Comparison of ENCODE assay signal across 15 mouse cellular contexts in the genomic region with DNA sequence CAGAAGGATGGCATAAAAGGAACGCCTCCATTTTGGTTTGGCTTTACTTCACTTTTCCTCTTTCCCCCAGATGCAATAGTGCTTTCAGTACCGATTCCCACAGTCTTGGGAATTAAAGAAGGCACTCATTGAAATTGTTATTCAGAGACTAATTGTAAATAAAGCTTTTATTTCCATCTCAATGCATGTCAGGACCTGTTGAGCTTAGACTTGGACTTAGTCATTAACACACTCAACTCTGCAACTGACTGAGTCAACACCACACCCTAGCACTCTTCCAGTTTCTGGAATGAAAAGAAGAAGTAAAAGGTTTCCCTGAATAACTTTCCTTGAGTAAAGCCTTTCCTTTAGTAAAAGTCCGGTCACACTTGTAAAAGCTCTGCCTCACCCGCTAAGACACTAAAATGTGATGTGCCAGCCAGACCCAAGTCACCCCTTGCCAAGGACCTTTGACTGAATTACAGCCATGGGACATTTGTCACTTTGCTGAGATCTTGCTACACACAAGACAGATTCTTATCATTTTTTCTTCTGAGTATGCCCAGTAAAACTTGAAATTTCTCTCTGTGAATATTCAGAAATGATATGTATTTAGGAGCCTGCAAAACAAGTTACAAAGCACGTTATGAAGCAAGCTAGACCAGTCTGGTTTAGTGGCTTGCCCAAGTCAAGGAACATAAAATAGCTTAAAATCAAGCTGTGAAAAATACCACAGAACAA.
DNase-seq lines count a peak whose midpoint lies in the region; ATAC-seq and TF ChIP-seq lines count a peak whose summit lies in the region.
"Had no signal": no experiment of that assay in that cellular context is flagged by ENCODE, and none has a peak within 500 bp of the region (broad histone marks: within the 10 kb centered on the region; RNA-seq: fewer than 3 reads in every experiment).

No protein-coding gene starts in this region.

- 78% methylated on average over 5 of the region's 5 CpGs for WGBS in lung, embryonic 15.5 days
- 60% methylated on average over 5 of the region's 5 CpGs for WGBS in lung, adult 2 months
- WGBS in midbrain, embryonic 13.5 days = 84% methylated on average over 5 of the region's 5 CpGs

- peak overlapping the region; percentile 33; the same call in 1 of the 2 replicates for H3K27ac ChIP-seq in lung, embryonic 15.5 days
- peak overlapping the region; percentile 87 for H3K27ac ChIP-seq in brown adipose tissue, adult 24 weeks (replicated peaks; ENCODE audit: low read depth, low read length)
- H3K27ac ChIP-seq in midbrain, embryonic 13.5 days = no peak overlapping the region
- H3K27ac ChIP-seq: kidney, postnatal 0 days; midbrain, embryonic 15.5 days; neural tube, embryonic 12.5 days had no signal

- no peak overlapping the region for H3K4me2 ChIP-seq in lung, embryonic 15.5 days
- no peak overlapping the region for H3K4me2 ChIP-seq in midbrain, embryonic 13.5 days (replicated peaks)
- H3K4me2 ChIP-seq: midbrain, embryonic 15.5 days; neural tube, embryonic 12.5 days had no signal

- no peaks in the 10 kb centered on the region for H3K27me3 ChIP-seq in lung, embryonic 15.5 days
- no peaks in the 10 kb centered on the region for H3K27me3 ChIP-seq in midbrain, embryonic 13.5 days
- H3K27me3 ChIP-seq: CH12.LX; midbrain, embryonic 15.5 days; neural tube, embryonic 12.5 days had no signal

- no peak for DNase-seq in lung, adult 2 months
- peak; percentile 7 for DNase-seq in lung, postnatal 25 days (ENCODE audit: low spot score)
- DNase-seq in urinary bladder, postnatal 36 days (ENCODE audit: low spot score in 2 of 2) = peak; percentile 40 to 43
- no peak for DNase-seq in gastrocnemius, postnatal 10 days
- no peak for DNase-seq in frontal cortex, postnatal 10 days (ENCODE audit: low spot score in 2 of 2)
- DNase-seq: heart, postnatal 36 days; layer of hippocampus, adult 9-11 months had no signal

- no peak for ATAC-seq in lung, embryonic 15.5 days (ENCODE audit: borderline replicate concordance, extremely low read depth, low FRiP score, low TSS enrichment)
- ATAC-seq in midbrain, embryonic 13.5 days = no peak
- ATAC-seq: inflammation-experienced regulatory T-cells, adult 6 months; midbrain, embryonic 15.5 days had no signal

- no peak for TF ChIP-seq CTCF in lung, adult 2 months (IDR thresholded peaks at IDR 0.05; ENCODE audit: insufficient read depth, low read length)

- no peak overlapping the region for H3K4me3 ChIP-seq in lung, embryonic 15.5 days
- no peak overlapping the region for H3K4me3 ChIP-seq in lung, adult 2 months (replicated peaks; ENCODE audit: extremely low read depth, low read depth, low read length)
- H3K4me3 ChIP-seq in brown adipose tissue, adult 24 weeks (ENCODE audit: insufficient read depth, low read depth, low read length) = no peak overlapping the region
- no peak overlapping the region for H3K4me3 ChIP-seq in midbrain, embryonic 13.5 days (replicated peaks)
- H3K4me3 ChIP-seq: midbrain, embryonic 15.5 days; neural tube, embryonic 12.5 days had no signal

- H3K36me3 ChIP-seq in lung, embryonic 15.5 days = no peaks in the 10 kb centered on the region
- H3K36me3 ChIP-seq in midbrain, embryonic 13.5 days = no peaks in the 10 kb centered on the region
- H3K36me3 ChIP-seq: midbrain, embryonic 15.5 days; neural tube, embryonic 12.5 days had no signal

- H3K9ac ChIP-seq in lung, embryonic 15.5 days = no peak overlapping the region
- H3K9ac ChIP-seq in midbrain, embryonic 13.5 days (replicated peaks) = no peak overlapping the region
- H3K9ac ChIP-seq: midbrain, embryonic 15.5 days; neural tube, embryonic 12.5 days had no signal

- H3K4me1 ChIP-seq in lung, embryonic 15.5 days = no peaks in the 10 kb centered on the region
- no peaks in the 10 kb centered on the region for H3K4me1 ChIP-seq in lung, adult 2 months (ENCODE audit: control insufficient read depth, insufficient read depth, low read length)
- peaks cover 4% of the 10 kb centered on the region; the same call in 1 of the 2 replicates for H3K4me1 ChIP-seq in brown adipose tissue, adult 24 weeks (ENCODE audit: control insufficient read depth, insufficient read depth, insufficient read length, low read length)
- H3K4me1 ChIP-seq in midbrain, embryonic 13.5 days (replicated peaks) = no peaks in the 10 kb centered on the region
- H3K4me1 ChIP-seq: midbrain, embryonic 15.5 days; neural tube, embryonic 12.5 days had no signal

- TF ChIP-seq POLR2A in lung, adult 2 months (IDR thresholded peaks at IDR 0.05; ENCODE audit: borderline replicate concordance, extremely low read depth, low read depth, low read length) = no peak

- no peaks in the 10 kb centered on the region for H3K9me3 ChIP-seq in lung, embryonic 15.5 days
- H3K9me3 ChIP-seq in midbrain, embryonic 13.5 days = no peaks in the 10 kb centered on the region; the same call in 1 of the 2 replicates
- H3K9me3 ChIP-seq: midbrain, embryonic 15.5 days; neural tube, embryonic 12.5 days had no signal

Comparison
In these comparisons a context has a peak if more than half of its experiments do, and no peak if none do; other contexts are left out.
1. DNase-seq: peak in lung, postnatal 25 days (single experiment) and urinary bladder, postnatal 36 days (2 of 2); none in lung, adult 2 months (single experiment), gastrocnemius, postnatal 10 days (single experiment) and frontal cortex, postnatal 10 days (0 of 2).